Mouse (Mus musculus) mesoderm, embryonic 11.5 days (tissue): ENCODE measurements at regions not wholly inside any gene's neighbourhood (a gene's known extent, or its start where the extent isn't known, plus 50 kb on each side); places are given as distances from the start of the nearest gene placed in this dataset.

ENCODE experiments used
- DNase-seq: peaks from one replicate; pipeline ENCODE4 v3.0.0-alpha.2; 2012; ENCODE audit warnings: low read depth, low spot score

GRCm38 (mm10) chr7:95688151-95689146, 482.6 kb upstream of the Tenm4 start:
- DNase-seq: peak; percentile 59

DNA sequence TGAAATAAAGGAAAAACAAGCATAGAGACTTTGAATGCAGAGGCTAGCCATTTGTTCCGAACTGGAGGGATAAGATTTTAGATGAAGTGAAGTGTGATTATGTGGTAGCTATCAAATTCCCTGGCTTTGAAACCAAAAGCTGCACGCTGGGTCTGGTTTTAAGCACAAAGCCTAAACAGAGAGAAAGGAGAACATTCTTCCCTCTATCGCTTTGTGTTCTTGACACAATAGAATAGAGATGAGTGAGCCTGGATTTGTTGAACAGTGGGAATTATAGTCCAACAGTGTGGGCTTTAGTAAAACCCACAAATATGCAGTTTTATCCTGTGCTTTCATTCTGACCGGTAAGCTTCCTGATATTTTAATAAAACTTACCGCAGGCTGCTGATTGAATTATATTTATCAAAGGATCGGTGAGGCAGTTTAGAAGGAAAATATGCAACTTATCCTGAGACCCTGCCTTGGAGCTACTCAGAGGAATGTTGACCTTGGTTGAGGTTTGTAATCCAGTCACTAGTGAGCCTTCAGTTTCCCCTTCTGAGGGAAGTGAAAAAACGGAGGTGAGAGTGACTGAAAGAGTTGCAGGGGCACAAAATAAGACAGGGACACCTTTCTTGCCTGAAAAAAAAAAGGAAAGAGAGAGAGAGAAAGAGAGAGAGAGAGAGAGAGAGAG, 481.7 kb upstream of the Tenm4 start:
- DNase-seq: peak; percentile 17

- no peak for DNase-seq
Measured at GRCm38 (mm10) chr7:95699506-95699905, 471.5 kb upstream of the Tenm4 start.

- no peak for DNase-seq
Measured at GRCm38 (mm10) chr7:95710088-95710487, 461.0 kb upstream of the Tenm4 start.

DNA sequence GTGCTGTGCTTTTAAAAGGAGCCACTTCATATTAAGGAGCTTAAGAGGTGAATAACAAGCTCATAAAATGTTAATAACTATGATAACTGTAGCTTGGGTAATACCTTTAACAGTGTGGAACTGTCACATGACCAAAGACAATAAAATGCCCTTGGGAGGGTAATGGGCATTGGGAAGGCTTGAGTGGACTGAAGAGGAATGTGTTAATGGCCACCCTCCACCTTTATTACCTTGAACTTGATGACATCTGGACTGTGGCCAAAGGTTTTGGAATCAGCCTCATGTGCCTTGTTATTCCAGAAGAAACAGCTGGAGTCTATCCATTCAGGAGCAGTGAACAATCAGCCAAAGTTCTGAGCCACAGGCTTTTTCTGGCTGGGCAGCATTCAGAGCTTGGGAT, 451.0 kb upstream of the Tenm4 start:
- peak; percentile 21 for DNase-seq

DNA sequence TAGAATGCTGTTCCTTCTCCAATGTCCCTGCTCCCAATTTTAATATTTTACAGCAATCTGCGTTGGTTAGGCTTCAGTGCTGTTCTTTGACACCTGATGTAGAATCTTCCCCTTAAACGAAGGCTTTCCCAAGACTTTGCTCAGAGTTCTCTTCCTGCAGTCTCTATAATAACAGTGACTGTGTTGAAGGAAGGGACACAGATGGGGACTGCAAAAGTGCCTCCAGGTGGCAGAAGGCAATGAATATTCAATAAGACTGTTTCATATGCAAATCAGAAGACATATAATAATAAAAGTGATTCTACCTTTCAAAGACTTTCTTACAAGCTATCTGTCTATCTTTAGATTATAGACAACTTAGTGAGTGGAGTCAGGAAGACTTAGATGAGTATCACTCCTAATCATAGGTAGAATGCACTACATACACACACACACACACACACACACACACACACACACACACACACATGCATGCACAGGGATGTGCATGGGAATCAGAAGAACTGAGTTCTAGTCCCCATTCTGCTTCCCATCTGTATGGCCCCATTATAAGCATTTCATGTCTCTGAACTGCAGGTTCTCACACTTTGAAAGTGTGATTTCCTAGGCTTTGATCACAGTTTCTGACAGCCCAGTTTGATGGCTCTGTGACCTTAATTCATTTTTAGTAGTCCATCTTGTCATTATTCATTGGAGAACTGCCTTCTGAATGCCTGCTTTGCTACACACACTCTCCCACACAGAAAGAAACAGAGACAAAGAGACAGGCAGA, 445.1 kb upstream of the Tenm4 start:
- no peak for DNase-seq

DNA sequence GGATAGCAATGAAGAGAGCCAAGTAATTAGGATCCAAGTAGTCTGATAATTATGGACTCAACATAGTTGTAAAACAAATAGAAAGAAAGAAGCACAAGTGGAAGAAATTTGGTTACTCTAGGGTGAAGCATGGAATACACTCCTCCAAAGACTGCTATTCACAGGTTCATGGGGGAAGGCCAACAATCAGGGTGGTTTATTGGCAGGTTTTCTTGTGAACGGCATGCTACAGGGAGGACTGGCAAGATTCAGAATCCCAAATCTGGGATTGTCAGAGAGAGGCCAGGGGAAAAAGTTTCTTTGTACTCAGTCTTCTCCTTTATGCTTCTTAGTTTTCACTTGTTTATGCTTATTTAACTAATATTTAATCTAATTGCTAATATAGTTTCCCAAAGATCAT, 437.2 kb upstream of the Tenm4 start:
- no peak for DNase-seq

- peak; percentile 20 for DNase-seq
Measured at GRCm38 (mm10) chr7:95734587-95734986, 436.5 kb upstream of the Tenm4 start.

- DNase-seq: no peak
Measured at GRCm38 (mm10) chr7:95736716-95737115, 434.3 kb upstream of the Tenm4 start.

- no peak for DNase-seq
Measured at GRCm38 (mm10) chr7:95738725-95739245, 432.3 kb upstream of the Tenm4 start.

DNA sequence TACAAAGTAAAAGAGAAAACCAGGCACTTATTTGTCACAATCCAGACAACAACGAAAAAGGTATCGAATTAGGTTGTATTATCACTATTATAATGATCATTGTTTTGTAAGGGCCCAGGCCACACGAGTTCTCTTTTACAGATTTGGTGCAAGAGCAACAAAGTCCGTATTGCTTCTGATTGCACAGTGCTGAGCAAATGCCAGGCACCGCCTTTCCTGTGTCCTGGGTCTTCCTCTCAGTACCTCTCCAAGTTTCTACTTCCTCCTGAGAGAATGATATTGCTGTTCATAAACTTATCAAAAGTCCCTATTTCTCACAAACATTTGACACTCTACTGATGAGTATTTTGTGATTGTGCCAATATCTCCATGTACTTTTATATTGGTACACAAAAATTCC, 431.3 kb upstream of the Tenm4 start:
- no peak for DNase-seq

GRCm38 (mm10) chr7:95758375-95758774, 412.7 kb upstream of the Tenm4 start:
- no peak for DNase-seq

GRCm38 (mm10) chr7:95760945-95761661, 409.9 kb upstream of the Tenm4 start:
- no peak for DNase-seq

- no peak for DNase-seq
Measured at GRCm38 (mm10) chr7:95766356-95767150, 404.5 kb upstream of the Tenm4 start.

DNA sequence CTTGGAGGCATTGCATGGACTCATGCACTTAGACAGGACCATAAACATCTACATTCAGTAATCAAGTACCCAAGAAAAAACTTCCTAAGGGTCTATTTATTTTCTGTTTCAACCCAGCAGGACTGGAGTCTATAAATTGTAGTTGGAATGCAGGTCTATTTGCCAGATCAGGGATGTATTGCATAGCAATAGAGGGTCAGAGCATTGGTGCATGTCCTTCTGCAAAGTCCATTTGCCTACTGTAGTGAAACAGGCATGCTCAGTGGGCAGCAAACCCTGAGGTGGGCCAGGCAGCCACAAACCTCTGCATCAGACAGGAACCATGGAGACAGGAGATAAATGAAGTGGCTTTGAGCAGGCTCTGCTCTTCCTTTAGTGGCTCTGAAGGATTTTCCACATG, 386.5 kb upstream of the Tenm4 start:
- no peak for DNase-seq

- DNase-seq: no peak
Measured at GRCm38 (mm10) chr7:95787543-95787942, 383.5 kb upstream of the Tenm4 start.

GRCm38 (mm10) chr7:95787951-95788350, 383.1 kb upstream of the Tenm4 start:
- no peak for DNase-seq

GRCm38 (mm10) chr7:95789424-95789823, 381.6 kb upstream of the Tenm4 start:
- DNase-seq: no peak

- DNase-seq: no peak
Measured at GRCm38 (mm10) chr7:95799022-95799421, 372.0 kb upstream of the Tenm4 start.

DNA sequence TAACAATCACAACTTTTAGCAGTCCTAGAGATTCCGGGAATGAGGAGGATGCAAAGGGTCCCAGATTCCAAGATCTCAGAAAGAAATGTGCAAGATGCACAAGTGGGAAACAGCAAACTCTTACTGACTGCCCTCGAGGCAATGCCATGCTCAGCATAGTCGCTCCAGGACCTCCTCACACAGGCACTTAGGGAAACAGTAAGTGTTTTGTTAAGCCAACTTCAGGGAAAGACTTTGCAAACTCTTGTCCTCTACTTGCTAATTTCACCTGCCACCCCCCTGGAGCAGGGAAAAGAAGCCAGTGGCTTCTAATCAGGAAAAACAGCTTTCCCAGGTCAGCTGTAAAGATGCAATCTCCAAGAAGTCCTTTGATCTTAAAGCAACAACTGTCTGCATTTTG, 361.4 kb upstream of the Tenm4 start:
- DNase-seq: peak; percentile 6
